Mouse (Mus musculus) lung, postnatal 0 days (tissue): ENCODE results near the gene Nfat5.

Experiments
- CTCF ChIP-seq: IDR thresholded peaks from 2 replicates; pipeline ENCODE4 v1.5.1; 2016; ENCODE audit warnings: antibody characterized with exemption, mild to moderate bottlenecking
- EP300 ChIP-seq: IDR thresholded peaks from 2 replicates; pipeline ENCODE4 v1.6.1; 2016; ENCODE audit warnings: antibody characterized with exemption, mild to moderate bottlenecking, control low read depth

GRCm38 (mm10) chr8:107387861-107388260 is 94.6 kb downstream of the Nfat5 start:
- peak; percentile 42 for TF ChIP-seq CTCF
- no peak for TF ChIP-seq EP300
